Mouse (Mus musculus): Measurements from ENCODE around the gene Pygb. TPM values are rescaled to one million over a fixed set of nuclear protein-coding genes. Genes with fewer than 3 reads are reported as not detected.

Gene Pygb
- polyA plus RNA-seq, 1 experiment from 2014 or later = 57.8 TPM

DNA sequence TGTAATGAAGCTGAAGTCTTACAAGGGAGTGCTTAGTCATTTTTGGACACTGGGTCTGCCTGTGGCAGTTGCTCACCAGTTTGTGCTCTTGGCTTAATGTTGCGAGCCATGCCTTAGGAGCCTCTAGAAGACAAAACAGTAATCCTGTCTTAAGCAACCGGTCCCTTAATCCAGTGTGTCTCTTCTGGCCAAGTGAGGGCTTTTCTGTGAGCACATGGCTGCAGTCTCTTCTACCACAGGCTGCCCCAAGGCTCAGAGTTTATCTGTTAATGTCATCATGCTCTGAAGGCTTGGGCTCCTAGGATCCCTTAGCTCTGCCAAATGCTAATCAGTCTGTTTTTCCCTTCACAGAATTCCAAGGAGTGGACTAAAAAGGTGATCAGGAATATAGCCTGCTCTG is 43.5 kb downstream of the Pygb start:
- Histone ChIP-seq H3K9ac (ENCODE audit: low read depth, low read length) (no peak overlapping the region), H3K27ac (ENCODE audit: low read depth, low read length) (no peak overlapping the region), H3K27me3 (ENCODE audit: control insufficient read depth, insufficient read depth, low read length) (no peaks in the 10 kb centered on the region), H3K4me2 (replicated peaks; ENCODE audit: low read depth, low read length) (no peak overlapping the region), H3K9me3 (ENCODE audit: control insufficient read depth, low read length) (no peaks in the 10 kb centered on the region), H3K36me3 (ENCODE audit: control insufficient read depth, insufficient read depth, low read length) (peaks cover 89% of the 10 kb centered on the region), H3K4me1 (ENCODE audit: control insufficient read depth, insufficient read depth, low read length) (no peaks in the 10 kb centered on the region), H3K4me3 (ENCODE audit: low read length) (no peak overlapping the region)
- no peak for ATAC-seq (ENCODE audit: low FRiP score, low TSS enrichment)
- 85% methylated on average over 2 of the region's 2 CpGs for WGBS

DNA sequence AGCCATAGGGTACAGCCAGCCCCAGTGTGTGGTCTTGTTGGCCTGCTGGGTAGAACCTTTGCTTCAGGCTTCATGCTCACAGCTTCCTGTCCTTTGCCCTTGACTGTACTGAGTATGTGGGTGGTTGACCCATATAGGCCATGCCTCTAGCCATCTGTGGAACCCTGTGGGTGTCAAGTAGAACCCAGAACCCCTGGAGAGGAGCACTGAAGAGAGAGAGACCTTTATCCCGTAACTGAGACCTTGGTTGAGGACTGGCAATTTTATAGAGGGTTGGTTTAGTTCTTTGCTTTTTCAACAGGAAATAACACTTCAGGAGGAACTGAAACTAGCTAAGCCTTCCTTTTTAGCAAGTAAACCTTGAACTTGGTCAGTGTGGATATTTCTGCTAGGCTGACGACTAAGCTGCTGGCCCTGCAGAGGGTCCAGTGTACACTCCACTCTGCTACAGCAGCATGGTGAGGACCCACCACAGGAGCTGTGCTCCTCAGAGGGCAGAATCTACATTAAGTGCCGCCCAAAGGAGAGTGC is 44.4 kb downstream of the Pygb start:
- H3K27me3 ChIP-seq (ENCODE audit: control insufficient read depth, insufficient read depth, low read length) = no peaks in the 10 kb centered on the region

DNA sequence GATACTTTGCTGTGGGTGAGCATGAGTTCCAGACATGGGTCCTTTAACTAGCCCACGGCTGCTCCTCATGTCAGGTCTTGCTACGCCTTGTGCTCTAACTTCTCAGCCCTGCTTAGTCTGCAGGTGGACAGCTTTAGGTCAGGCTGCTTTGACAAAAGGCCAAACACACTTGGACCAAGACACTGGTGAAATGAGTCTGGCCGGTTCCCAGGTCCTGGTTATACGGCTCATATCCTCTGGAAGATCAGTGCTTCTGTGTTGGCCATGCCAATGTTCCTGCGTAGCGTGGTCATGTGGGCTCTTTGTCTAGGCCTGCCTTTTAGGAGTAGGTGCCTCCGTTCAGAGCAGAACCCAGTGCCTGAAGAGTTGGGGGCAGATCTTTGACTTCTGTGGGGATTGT is 45.5 kb downstream of the Pygb start:
- 93% methylated on average over 7 of the region's 7 CpGs for WGBS
- Histone ChIP-seq H3K4me2 (replicated peaks; ENCODE audit: low read depth, low read length) (no peak overlapping the region), H3K9ac (ENCODE audit: low read depth, low read length) (no peak overlapping the region), H3K4me1 (ENCODE audit: control insufficient read depth, insufficient read depth, low read length) (no peaks in the 10 kb centered on the region), H3K36me3 (ENCODE audit: control insufficient read depth, insufficient read depth, low read length) (peaks cover 70% of the 10 kb centered on the region), H3K4me3 (ENCODE audit: low read length) (no peak overlapping the region), H3K27me3 (ENCODE audit: control insufficient read depth, insufficient read depth, low read length) (no peaks in the 10 kb centered on the region), H3K27ac (ENCODE audit: low read depth, low read length) (no peak overlapping the region), H3K9me3 (ENCODE audit: control insufficient read depth, low read length) (no peaks in the 10 kb centered on the region)
- no peak for ATAC-seq (ENCODE audit: low FRiP score, low TSS enrichment)

More for the DNA sequence above, 44.4 kb downstream of the Pygb start:
- no peak overlapping the region for H3K27ac ChIP-seq (ENCODE audit: low read depth, low read length)
- H3K4me3 ChIP-seq (ENCODE audit: low read length) = no peak overlapping the region
- no peak overlapping the region for H3K9ac ChIP-seq (ENCODE audit: low read depth, low read length)
- no peak for ATAC-seq (ENCODE audit: low FRiP score, low TSS enrichment)
- no peaks in the 10 kb centered on the region for H3K4me1 ChIP-seq (ENCODE audit: control insufficient read depth, insufficient read depth, low read length)
- no peak overlapping the region for H3K4me2 ChIP-seq (replicated peaks; ENCODE audit: low read depth, low read length)
- WGBS = 89% methylated on average over 3 of the region's 3 CpGs
- peaks cover 81% of the 10 kb centered on the region for H3K36me3 ChIP-seq (ENCODE audit: control insufficient read depth, insufficient read depth, low read length)
- H3K9me3 ChIP-seq (ENCODE audit: control insufficient read depth, low read length) = no peaks in the 10 kb centered on the region

DNA sequence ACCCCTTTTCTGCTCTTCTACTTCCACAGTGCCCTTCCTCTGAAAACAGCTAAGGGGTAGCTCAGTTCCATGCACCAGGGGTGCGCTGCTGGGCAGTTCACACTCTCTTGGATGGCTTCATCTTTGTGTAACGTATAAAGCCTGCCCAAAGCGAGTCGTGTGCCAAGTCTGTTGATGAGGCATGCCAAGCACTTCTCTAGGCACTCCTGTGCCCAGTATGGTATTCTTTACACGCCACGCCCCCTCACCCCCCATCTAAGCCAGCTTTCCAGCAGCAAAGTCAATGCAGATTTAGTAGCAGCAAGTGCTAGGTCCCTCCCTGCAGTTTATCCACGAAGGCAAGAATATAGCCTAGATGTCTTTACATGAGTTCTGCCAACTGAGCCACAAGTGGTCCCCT is 48.1 kb downstream of the Pygb start:
- Histone ChIP-seq H3K4me2 (replicated peaks; ENCODE audit: low read depth, low read length) (no peak overlapping the region), H3K36me3 (ENCODE audit: control insufficient read depth, insufficient read depth, low read length) (peaks cover 53% of the 10 kb centered on the region)
- WGBS = 94% methylated on average over 7 of the region's 7 CpGs

DNA sequence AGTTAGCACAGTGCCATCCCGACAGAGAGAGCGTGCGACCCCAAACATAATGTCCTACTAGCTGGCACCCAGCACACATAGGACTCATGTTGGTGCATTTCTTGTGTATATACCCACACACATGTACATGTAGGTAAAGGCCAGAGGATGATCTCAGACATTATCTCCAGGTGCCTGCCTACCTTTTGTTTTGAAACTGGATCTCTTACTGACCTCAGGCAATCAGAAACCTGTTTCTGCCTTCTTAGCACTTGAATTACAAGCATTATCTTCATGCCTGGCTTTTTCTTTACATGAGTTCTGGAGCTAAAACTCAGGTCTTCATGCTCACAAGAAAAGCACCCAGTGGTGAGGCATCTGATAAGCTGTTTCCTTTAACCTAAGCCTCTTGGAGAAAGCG is 49.4 kb downstream of the Pygb start:
- Histone ChIP-seq H3K4me2 (replicated peaks; ENCODE audit: low read depth, low read length) (no peak overlapping the region), H3K9ac (ENCODE audit: low read depth, low read length) (no peak overlapping the region), H3K27me3 (ENCODE audit: control insufficient read depth, insufficient read depth, low read length) (no peaks in the 10 kb centered on the region), H3K27ac (ENCODE audit: low read depth, low read length) (no peak overlapping the region), H3K36me3 (ENCODE audit: control insufficient read depth, insufficient read depth, low read length) (peaks cover 39% of the 10 kb centered on the region), H3K4me3 (ENCODE audit: low read length) (no peak overlapping the region), H3K9me3 (ENCODE audit: control insufficient read depth, low read length) (no peaks in the 10 kb centered on the region), H3K4me1 (ENCODE audit: control insufficient read depth, insufficient read depth, low read length) (no peaks in the 10 kb centered on the region)
- no peak for ATAC-seq (ENCODE audit: low FRiP score, low TSS enrichment)
- 95% methylated on average over 4 of the region's 4 CpGs for WGBS

More for the DNA sequence above, 48.1 kb downstream of the Pygb start:
- Histone ChIP-seq H3K27me3 (ENCODE audit: control insufficient read depth, insufficient read depth, low read length) (no peaks in the 10 kb centered on the region), H3K9me3 (ENCODE audit: control insufficient read depth, low read length) (no peaks in the 10 kb centered on the region), H3K4me1 (ENCODE audit: control insufficient read depth, insufficient read depth, low read length) (no peaks in the 10 kb centered on the region), H3K27ac (ENCODE audit: low read depth, low read length) (no peak overlapping the region), H3K9ac (ENCODE audit: low read depth, low read length) (no peak overlapping the region), H3K4me3 (ENCODE audit: low read length) (no peak overlapping the region)
- no peak for ATAC-seq (ENCODE audit: low FRiP score, low TSS enrichment)

DNA sequence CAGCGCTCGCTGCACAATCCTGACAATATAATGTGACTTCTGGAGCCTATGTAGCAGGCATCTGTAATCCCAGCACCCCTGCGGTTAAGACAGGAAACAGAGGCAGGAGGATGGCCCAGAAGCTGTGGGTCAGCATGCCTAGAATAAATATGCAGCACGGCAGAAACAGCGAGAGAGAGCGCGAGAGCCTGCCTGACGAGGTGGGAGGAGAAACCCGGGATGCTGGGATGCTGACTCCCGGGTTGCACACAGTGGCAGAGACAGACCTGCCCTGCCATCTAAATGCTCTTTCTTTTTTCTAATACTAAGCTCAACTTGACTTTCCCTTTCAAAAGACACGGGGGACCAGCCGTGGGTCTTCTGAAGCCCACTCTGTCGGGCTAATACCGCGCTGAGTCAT is 50.4 kb downstream of the Pygb start:
- no peak for ATAC-seq (ENCODE audit: low FRiP score, low TSS enrichment)
- no peaks in the 10 kb centered on the region for H3K9me3 ChIP-seq (ENCODE audit: control insufficient read depth, low read length)
- H3K27me3 ChIP-seq (ENCODE audit: control insufficient read depth, insufficient read depth, low read length) = no peaks in the 10 kb centered on the region
- WGBS = 86% methylated on average over 15 of the region's 15 CpGs
- no peak overlapping the region for H3K9ac ChIP-seq (ENCODE audit: low read depth, low read length)
- no peak overlapping the region for H3K4me3 ChIP-seq (ENCODE audit: low read length)
- no peaks in the 10 kb centered on the region for H3K4me1 ChIP-seq (ENCODE audit: control insufficient read depth, insufficient read depth, low read length)
- H3K27ac ChIP-seq (ENCODE audit: low read depth, low read length) = no peak overlapping the region
- no peak overlapping the region for H3K4me2 ChIP-seq (replicated peaks; ENCODE audit: low read depth, low read length)
- peaks cover 30% of the 10 kb centered on the region for H3K36me3 ChIP-seq (ENCODE audit: control insufficient read depth, insufficient read depth, low read length)

DNA sequence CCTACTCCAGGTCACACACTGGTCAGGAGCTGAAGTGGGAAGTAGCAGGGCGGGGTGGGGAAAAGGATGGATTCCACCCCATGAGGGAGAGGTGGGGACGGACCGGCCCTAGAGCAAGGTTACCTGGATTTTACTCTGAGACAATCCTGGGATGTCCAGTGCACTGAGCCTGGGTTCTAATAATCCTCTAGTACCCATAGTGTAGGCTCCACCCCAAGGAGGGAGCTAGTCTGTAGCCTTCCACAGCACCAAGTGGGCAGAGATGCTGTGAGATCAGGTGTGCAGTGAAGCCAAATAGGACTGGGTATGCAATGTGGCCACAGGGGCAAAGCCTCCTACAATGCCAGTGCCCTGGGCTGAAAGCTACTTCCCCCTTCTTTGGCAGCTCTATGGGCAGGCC is 51.2 kb downstream of the Pygb start:
- 95% methylated on average over 3 of the region's 3 CpGs for WGBS
- H3K36me3 ChIP-seq (ENCODE audit: control insufficient read depth, insufficient read depth, low read length) = peaks cover 23% of the 10 kb centered on the region
- no peak overlapping the region for H3K4me2 ChIP-seq (replicated peaks; ENCODE audit: low read depth, low read length)
- H3K27me3 ChIP-seq (ENCODE audit: control insufficient read depth, insufficient read depth, low read length) = no peaks in the 10 kb centered on the region
- H3K27ac ChIP-seq (ENCODE audit: low read depth, low read length) = no peak overlapping the region
- H3K9ac ChIP-seq (ENCODE audit: low read depth, low read length) = no peak overlapping the region
- H3K4me1 ChIP-seq (ENCODE audit: control insufficient read depth, insufficient read depth, low read length) = no peaks in the 10 kb centered on the region
- no peaks in the 10 kb centered on the region for H3K9me3 ChIP-seq (ENCODE audit: control insufficient read depth, low read length)
- H3K4me3 ChIP-seq (ENCODE audit: low read length) = no peak overlapping the region
- no peak for ATAC-seq (ENCODE audit: low FRiP score, low TSS enrichment)

DNA sequence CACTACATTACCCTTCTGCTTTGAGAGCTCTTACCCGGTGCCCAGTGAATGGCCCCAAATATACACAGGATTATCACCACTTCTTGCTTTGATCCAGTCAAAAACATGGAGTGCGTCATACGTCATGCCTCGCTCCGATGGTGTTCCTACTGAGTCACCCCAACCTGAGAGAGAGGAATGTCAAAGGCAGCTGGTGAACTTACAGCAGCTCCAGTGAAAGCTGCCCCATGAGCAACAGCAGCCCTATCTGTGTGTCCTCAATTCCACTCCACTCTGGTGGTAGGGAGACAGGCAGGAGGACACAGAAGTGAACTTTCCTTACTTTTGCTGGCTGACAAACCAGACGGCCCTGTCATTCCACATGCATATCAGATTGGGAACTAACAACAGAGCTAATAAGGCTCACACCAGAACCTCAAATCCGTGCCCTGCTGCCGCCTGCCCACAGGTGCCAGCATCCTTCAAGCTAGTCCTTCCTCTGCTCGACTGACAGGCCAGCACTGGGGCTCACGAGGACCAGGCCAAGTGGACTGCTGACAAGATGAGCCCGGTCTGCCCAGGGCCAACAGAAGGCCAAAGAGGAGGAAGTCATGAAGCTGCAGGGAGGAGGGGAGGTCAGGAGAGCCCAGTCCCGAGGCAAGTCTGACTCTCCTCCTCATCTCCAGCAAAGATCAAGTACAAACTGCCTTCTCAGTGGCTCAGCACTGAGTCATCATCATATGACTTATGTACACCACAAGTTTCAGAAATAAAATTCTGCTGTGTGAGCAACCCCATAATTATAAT is 53.3 kb downstream of the Pygb start:
- H3K36me3 ChIP-seq (ENCODE audit: control insufficient read depth, insufficient read depth, low read length) = peaks cover 8% of the 10 kb centered on the region
- no peak for ATAC-seq (ENCODE audit: low FRiP score, low TSS enrichment)

DNA sequence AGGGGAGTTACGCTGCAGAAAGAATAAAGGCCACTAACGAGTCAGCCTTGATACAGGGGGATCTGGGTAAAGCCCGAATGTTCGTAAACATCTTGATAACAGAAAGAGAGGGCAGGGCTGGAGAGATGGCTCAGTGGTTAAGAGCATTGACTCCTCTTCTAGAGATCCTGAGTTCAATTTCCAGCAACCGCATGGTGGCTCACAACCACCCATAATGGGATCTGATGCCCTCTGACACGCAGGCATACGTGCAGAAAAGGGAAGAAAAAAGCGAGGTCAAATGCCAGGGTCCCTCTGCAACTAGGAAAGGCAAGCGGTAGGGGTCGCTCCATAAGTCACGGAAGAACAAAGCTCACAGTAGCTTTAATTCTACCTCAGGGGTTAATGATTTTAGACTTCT is 54.6 kb downstream of the Pygb start:
- peaks cover 8% of the 10 kb centered on the region for H3K36me3 ChIP-seq (ENCODE audit: control insufficient read depth, insufficient read depth, low read length)
- H3K9ac ChIP-seq (ENCODE audit: low read depth, low read length) = no peak overlapping the region
- no peak for ATAC-seq (ENCODE audit: low FRiP score, low TSS enrichment)
- no peaks in the 10 kb centered on the region for H3K27me3 ChIP-seq (ENCODE audit: control insufficient read depth, insufficient read depth, low read length)
- H3K4me2 ChIP-seq (replicated peaks; ENCODE audit: low read depth, low read length) = no peak overlapping the region
- H3K9me3 ChIP-seq (ENCODE audit: control insufficient read depth, low read length) = no peaks in the 10 kb centered on the region
- no peak overlapping the region for H3K4me3 ChIP-seq (ENCODE audit: low read length)
- WGBS = 68% methylated on average over 11 of the region's 11 CpGs
- H3K27ac ChIP-seq (ENCODE audit: low read depth, low read length) = no peak overlapping the region
- no peaks in the 10 kb centered on the region for H3K4me1 ChIP-seq (ENCODE audit: control insufficient read depth, insufficient read depth, low read length)

More for the DNA sequence above, 53.3 kb downstream of the Pygb start:
- no peaks in the 10 kb centered on the region for H3K4me1 ChIP-seq (ENCODE audit: control insufficient read depth, insufficient read depth, low read length)
- H3K27me3 ChIP-seq (ENCODE audit: control insufficient read depth, insufficient read depth, low read length) = no peaks in the 10 kb centered on the region
- 77% methylated on average over 12 of the region's 12 CpGs for WGBS
- H3K9me3 ChIP-seq (ENCODE audit: control insufficient read depth, low read length) = no peaks in the 10 kb centered on the region
- H3K4me2 ChIP-seq (replicated peaks; ENCODE audit: low read depth, low read length) = no peak overlapping the region
- H3K4me3 ChIP-seq (ENCODE audit: low read length) = no peak overlapping the region
- no peak overlapping the region for H3K27ac ChIP-seq (ENCODE audit: low read depth, low read length)
- H3K9ac ChIP-seq (ENCODE audit: low read depth, low read length) = no peak overlapping the region

Data from kidney, embryonic 14.5 days (tissue).